Mouse (Mus musculus) neural tube, embryonic 12.5 days (tissue): ENCODE results near the gene BC049762. TPM values are rescaled to one million over a fixed set of nuclear protein-coding genes. Genes with fewer than 3 reads are reported as not detected.

Experiments
- ATAC-seq: fragments of 200-750 bp; cut with Nextera tagmentation; 2 replicates; pipeline ENCODE4 v1.8.0; 2017; ENCODE audit warnings: low read depth, mild to moderate bottlenecking, moderate TSS enrichment, moderate library complexity; ENCODE audit not compliant: low FRiP score
- H3K27ac ChIP-seq: fragments of 300-500 bp; sonication (generic); 2 replicates; pipeline ENCODE4 v1.5.1; 2016
- H3K27me3 ChIP-seq: fragments of 300-500 bp; sonication (generic); replicated peaks from 2 replicates; pipeline ENCODE4 v1.6.1; 2016; ENCODE audit warnings: mild to moderate bottlenecking
- H3K36me3 ChIP-seq: fragments of 300-500 bp; sonication (generic); 2 replicates; pipeline ENCODE4 v1.6.1; 2016; ENCODE audit warnings: mild to moderate bottlenecking
- H3K4me1 ChIP-seq: fragments of 300-500 bp; sonication (generic); 2 replicates; pipeline ENCODE4 v1.6.1; 2016
- H3K4me2 ChIP-seq: fragments of 300-500 bp; sonication (generic); replicated peaks from 2 replicates; pipeline ENCODE4 v1.6.1; 2016; ENCODE audit warnings: mild to moderate bottlenecking
- H3K4me3 ChIP-seq: fragments of 300-500 bp; sonication (generic); 2 replicates; pipeline ENCODE4 v1.5.1; 2016
- H3K9ac ChIP-seq: fragments of 300-500 bp; sonication (generic); 2 replicates; pipeline ENCODE4 v1.6.1; 2016; ENCODE audit warnings: mild to moderate bottlenecking
- H3K9me3 ChIP-seq: fragments of 300-500 bp; sonication (generic); 2 replicates; pipeline ENCODE4 v1.6.1; 2016; ENCODE audit warnings: mild to moderate bottlenecking
- WGBS: fragments of 180-500 bp; shearing (Covaris S2); methylation state at CpG from one replicate; pipeline ENCODE4 v1.1.7; 2016; 5-methylcytosine and 5-hydroxymethylcytosine counted together
- polyA plus RNA-seq: library from polyadenylated mRNA; unstranded; fragments of >200 nt; fragmentation: Nextera tagmentation; extraction: Ambion mirVana; gene quantifications from 2 replicates; pipeline ENCODE4 v1.2.1, GENCODE M21; 2016

BC049762 gene
- polyA plus RNA-seq, 1 experiment from 2014 or later: 0.35 TPM

DNA sequence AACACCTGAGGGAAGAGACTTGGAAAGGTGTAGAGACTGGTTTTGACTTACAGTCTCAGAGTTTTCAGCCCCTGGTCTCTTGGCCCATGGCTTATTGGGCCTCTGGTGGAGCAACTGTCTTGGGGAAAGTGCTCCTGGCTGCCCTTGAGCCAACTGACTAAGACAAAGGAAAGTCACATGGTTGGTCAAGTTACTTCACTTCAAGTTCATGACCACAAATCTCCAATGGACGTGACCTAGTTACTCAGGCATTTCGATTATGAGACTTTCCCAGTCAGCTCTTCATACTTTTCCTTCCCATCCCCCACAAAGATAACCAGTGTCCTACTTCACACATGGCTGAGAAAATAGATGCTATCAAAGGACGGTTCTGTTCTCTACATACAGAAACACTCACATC, 55.1 kb downstream of the BC049762 start:
- H3K9ac ChIP-seq: no peak overlapping the region
- H3K27ac ChIP-seq: no peak overlapping the region
- H3K27me3 ChIP-seq: no peaks in the 10 kb centered on the region
- WGBS: 87% methylated on average over 3 of the region's 3 CpGs
- no peaks in the 10 kb centered on the region for H3K36me3 ChIP-seq
- no peak for ATAC-seq
- no peak overlapping the region for H3K4me3 ChIP-seq
- no peaks in the 10 kb centered on the region for H3K4me1 ChIP-seq
- no peak overlapping the region for H3K4me2 ChIP-seq
- peaks cover 4% of the 10 kb centered on the region; the same call in 1 of the 2 replicates for H3K9me3 ChIP-seq

Other genes starting within 250 kb of the BC049762 start
- not detected in 2 replicates for gene Olfr54, start 248.8 kb downstream of the BC049762 start, polyA plus RNA-seq
- gene Olfr1375, start 214.9 kb downstream of the BC049762 start, polyA plus RNA-seq: not detected in 2 replicates
- gene Zfp354a, start 203.8 kb downstream of the BC049762 start, polyA plus RNA-seq: 10.1 and 10.9 TPM in 2 replicates
- gene Gm12569, start 42.6 kb downstream of the BC049762 start, polyA plus RNA-seq: not detected in 2 replicates
- gene Clk4, start 1.3 kb downstream of the BC049762 start, polyA plus RNA-seq: 128 and 146 TPM in 2 replicates
- gene Col23a1, start 26.9 kb upstream of the BC049762 start, polyA plus RNA-seq: 11.5 and 11.8 TPM in 2 replicates